Mouse (Mus musculus) splenic B cell, adult 2 months (primary cell): ENCODE measurements around the gene Lrrc20.

Experiments used
- DNase-seq: peaks from one replicate; pipeline ENCODE4 v3.0.0-alpha.2; 2011; ENCODE audit warnings: low read depth, low spot score
- H3K27me3 ChIP-seq: 2 replicates; pipeline ENCODE4 v1.6.1; 2012; ENCODE audit warnings: mild to moderate bottlenecking, low read length, moderate library complexity, mixed read lengths; ENCODE audit not compliant: control insufficient read depth, poor library complexity, insufficient read depth, severe bottlenecking
- H3K36me3 ChIP-seq: 2 replicates; pipeline ENCODE4 v1.6.1; 2012; ENCODE audit warnings: mild to moderate bottlenecking, low read length, moderate library complexity, mixed read lengths; ENCODE audit not compliant: control insufficient read depth, poor library complexity, insufficient read depth, severe bottlenecking

The Lrrc20 gene

GRCm38 (mm10) chr10:61517296-61518071 is 41.9 kb downstream of the Lrrc20 start:
- Histone ChIP-seq H3K27me3 (no peaks in the 10 kb centered on the region), H3K36me3 (no peaks in the 10 kb centered on the region)
- DNase-seq, result no peak

DNA sequence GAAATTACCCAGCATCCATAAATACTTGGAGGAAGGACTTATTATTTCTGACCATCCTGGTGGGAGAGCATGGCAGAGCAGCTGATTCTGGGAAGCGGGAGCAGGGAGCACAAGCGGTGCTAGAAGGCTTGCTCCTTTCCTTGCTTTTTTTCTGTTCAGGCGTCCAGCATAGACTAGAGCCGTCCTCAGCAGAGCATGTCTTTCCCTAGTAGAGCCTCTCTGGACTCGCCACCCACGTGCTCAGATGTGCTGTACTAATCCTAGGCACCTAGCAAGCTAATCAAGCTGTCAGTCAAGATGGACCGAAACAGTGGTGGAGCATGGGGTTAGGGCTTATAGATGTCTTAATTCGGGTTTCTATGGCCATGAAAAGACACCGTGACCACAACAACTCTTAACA is 42.7 kb downstream of the Lrrc20 start:
- no peaks in the 10 kb centered on the region for H3K27me3 ChIP-seq
- no peak for DNase-seq
- no peaks in the 10 kb centered on the region for H3K36me3 ChIP-seq

DNA sequence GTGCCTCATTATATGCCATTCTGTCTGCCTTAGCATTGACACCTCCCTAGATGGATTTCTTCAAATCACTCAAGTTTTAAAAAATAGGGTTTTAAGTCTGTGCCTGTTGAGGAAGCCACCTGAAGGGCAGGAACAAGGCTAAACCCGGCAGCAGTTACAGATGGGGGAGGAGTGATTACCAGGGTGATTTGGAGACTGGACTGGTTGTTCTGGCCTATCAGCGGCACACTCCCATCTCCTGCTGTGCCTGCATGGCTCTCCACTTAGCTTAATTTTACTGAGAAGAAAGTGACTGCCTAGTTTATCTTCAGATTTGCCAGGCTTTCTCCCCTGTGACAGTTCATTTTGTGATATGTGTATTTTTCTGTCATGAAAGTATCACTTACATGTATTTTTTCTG is 43.9 kb downstream of the Lrrc20 start:
- no peak for DNase-seq
- H3K36me3 ChIP-seq, result no peaks in the 10 kb centered on the region

GRCm38 (mm10) chr10:61520714-61521113 is 45.1 kb downstream of the Lrrc20 start:
- Histone ChIP-seq H3K36me3 (no peaks in the 10 kb centered on the region), H3K27me3 (no peaks in the 10 kb centered on the region)
- no peak for DNase-seq

More for the DNA sequence above, 43.9 kb downstream of the Lrrc20 start:
- H3K27me3 ChIP-seq, result no peaks in the 10 kb centered on the region

GRCm38 (mm10) chr10:61530936-61531335 is 55.3 kb downstream of the Lrrc20 start:
- Histone ChIP-seq H3K36me3 (peaks cover 6% of the 10 kb centered on the region), H3K27me3 (no peaks in the 10 kb centered on the region)

DNA sequence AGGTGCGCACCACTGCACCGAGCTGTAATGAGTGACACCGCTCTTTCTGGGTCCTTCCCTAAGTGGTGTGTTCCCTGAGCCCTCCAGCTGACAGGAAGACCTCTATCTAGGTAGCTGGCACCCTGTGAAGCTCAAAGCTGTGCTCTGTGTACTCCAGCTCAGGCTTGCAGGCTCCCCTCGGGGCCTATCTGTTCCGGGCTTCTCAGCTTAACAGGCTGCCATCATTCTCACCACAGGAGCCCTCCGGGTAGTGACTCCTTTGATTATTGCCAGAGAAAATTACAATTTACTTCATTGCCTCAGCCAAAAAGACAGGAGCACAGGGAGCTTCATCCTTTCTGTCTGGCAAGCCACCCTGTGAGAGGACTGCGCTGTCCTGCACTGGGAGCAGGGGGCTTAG is 57.7 kb downstream of the Lrrc20 start:
- Histone ChIP-seq H3K36me3 (peaks cover 6% of the 10 kb centered on the region; the same call in 1 of the 2 replicates), H3K27me3 (no peaks in the 10 kb centered on the region)
- no peak for DNase-seq

More at GRCm38 (mm10) chr10:61530936-61531335, 55.3 kb downstream of the Lrrc20 start:
- no peak for DNase-seq

GRCm38 (mm10) chr10:61534371-61535101 is 58.9 kb downstream of the Lrrc20 start:
- Histone ChIP-seq H3K36me3 (no peaks in the 10 kb centered on the region), H3K27me3 (no peaks in the 10 kb centered on the region)
- no peak for DNase-seq

- no peak for DNase-seq
- Histone ChIP-seq H3K36me3 (no peaks in the 10 kb centered on the region), H3K27me3 (no peaks in the 10 kb centered on the region)
These were observed 59.8 kb downstream of the Lrrc20 start for GRCm38 (mm10) chr10:61535441-61535840.

DNA sequence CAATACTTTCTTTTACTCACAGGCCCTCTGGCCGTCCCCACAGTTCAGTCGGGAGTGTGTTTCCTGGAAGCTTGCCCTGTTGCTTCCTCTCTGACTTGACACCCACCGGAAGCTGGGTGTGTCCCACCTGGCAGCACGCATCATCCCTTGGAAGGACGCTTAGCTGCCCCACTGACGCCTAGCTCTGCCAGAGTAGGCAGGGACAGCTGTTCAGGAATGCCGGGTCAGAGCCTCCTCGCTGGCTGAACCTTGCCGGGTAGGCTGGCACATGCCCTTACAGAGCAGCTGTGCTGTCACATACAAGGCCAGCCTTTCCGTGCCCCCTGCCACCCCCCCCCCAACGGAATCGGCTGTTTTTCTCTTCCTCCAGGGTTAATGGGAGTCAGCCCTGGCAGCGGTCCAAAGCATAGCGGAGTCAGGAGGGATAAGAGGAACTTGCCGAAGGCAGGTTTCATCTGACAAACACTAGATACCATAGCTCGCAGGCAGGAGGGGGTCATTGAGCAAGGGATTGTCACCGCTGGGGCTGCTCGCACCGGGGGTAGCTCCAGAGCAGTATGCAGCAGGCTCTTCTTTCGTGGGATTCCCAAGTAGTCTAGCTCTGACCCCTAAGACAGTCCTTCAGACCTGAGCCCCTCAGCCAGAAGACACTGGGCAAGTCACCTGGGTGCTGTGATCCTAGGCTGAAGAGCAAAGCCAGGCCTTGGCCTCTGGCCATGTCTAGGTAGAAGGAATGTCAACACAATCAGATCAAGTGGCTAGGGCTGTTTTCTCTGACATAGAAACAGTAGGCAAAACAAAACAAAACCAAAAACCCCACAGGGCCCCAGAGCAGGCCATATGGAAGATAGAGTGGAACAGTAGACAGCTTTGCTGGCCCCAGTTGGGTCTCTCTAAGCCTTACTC is 60.8 kb downstream of the Lrrc20 start:
- DNase-seq, result peak; percentile 15
- Histone ChIP-seq H3K27me3 (no peaks in the 10 kb centered on the region), H3K36me3 (no peaks in the 10 kb centered on the region)

DNA sequence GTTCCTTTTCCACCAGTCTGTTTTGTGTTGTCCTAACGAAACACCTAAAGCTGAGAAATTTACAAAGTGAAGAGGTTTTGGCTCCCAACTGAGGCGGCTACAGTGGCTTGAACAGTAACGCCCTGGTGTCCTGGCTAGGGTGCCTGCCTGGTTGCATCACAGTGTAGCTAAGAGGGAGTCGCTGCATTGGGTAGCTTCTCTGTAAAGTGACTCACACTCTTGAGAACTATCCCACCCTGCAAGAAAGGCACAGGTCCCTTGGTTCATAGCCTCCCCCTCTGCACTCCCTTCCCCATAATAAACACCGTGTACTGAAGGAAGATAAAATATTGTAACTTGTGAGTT is 61.4 kb downstream of the Lrrc20 start:
- no peaks in the 10 kb centered on the region for H3K27me3 ChIP-seq
- no peak for DNase-seq
- no peaks in the 10 kb centered on the region for H3K36me3 ChIP-seq

GRCm38 (mm10) chr10:61538446-61538845 is 62.8 kb downstream of the Lrrc20 start:
- H3K27me3 ChIP-seq, result no peaks in the 10 kb centered on the region
- no peak for DNase-seq
- no peaks in the 10 kb centered on the region for H3K36me3 ChIP-seq

- Histone ChIP-seq H3K36me3 (no peaks in the 10 kb centered on the region), H3K27me3 (no peaks in the 10 kb centered on the region)
- no peak for DNase-seq
These were observed 68.7 kb downstream of the Lrrc20 start for GRCm38 (mm10) chr10:61544127-61544862.

GRCm38 (mm10) chr10:61544863-61545240 is 69.3 kb downstream of the Lrrc20 start:
- no peaks in the 10 kb centered on the region for H3K36me3 ChIP-seq
- H3K27me3 ChIP-seq, result no peaks in the 10 kb centered on the region
- DNase-seq, result no peak

DNA sequence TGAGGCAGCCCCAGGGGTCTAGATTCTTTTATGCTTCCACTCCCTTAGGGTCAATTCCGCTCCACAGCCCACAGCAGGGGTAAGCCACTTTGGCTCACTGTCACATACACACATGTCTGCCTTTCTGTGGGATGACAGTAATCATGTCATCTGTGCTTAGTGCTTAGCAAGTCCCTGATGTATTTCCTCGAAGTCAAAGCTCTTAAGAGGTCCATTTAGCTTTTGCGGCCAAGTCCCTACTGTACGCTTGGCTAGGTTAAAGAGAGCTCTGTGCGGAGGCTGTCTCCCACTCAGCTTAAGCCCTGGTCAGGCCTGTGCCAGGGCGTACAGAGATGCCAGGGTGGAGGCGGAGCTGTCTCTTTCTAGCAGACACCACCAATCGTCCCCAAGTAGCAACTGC is 74.5 kb downstream of the Lrrc20 start:
- H3K27me3 ChIP-seq, result no peaks in the 10 kb centered on the region
- no peak for DNase-seq
- no peaks in the 10 kb centered on the region for H3K36me3 ChIP-seq
